Mouse (Mus musculus): ENCODE measurements around the gene Kcnq1.

DNA sequence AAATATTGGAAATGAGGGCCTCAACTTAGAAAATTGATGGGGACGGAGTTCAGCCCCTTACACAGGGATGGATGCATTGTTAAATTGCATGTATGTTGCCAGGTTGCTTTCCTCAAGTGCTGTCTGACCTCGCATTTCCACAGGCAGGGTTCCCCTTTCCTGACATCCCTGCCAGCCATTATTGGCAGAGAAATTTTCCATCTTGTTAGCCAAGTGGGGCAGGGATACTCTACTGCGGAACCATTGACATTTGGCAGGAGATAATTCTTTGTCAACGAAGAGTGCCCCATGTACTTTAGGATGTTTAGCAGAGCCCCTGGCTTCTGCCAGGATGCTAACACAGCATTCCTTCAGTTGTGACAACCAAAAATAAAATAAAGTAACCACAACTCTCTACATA is 104.6 kb downstream of the Kcnq1 start:
- TF ChIP-seq EP300 (optimal IDR thresholded peaks at IDR 0.05) (no peak), CTCF (IDR thresholded peaks at IDR 0.05; ENCODE audit: low read depth) (no peak)
